Mouse (Mus musculus) cerebellum, adult 9-11 months (tissue): ENCODE measurements around the gene Thoc3.
"Not testable (repeated sequence)": the region's sequence is repeated elsewhere in the genome, so short reads cannot be mapped to it uniquely, and the experiment has no call there.

Experiments used
- DNase-seq: peaks from one replicate; pipeline ENCODE4 v3.0.0; 2022

Gene Thoc3

GRCm38 (mm10) chr13:54468098-54469011 is at the start of gene Thoc3:
TSS of gene Thoc3 (minus strand) at chr13:54468849.
- peak; percentile 88 for DNase-seq

- DNase-seq = no peak
Observed at GRCm38 (mm10) chr13:54505920-54506319, 37.3 kb upstream of the Thoc3 start.

GRCm38 (mm10) chr13:54504611-54505260 is 36.1 kb upstream of the Thoc3 start:
- peak; percentile 19 for DNase-seq

GRCm38 (mm10) chr13:54503604-54504521 is 35.2 kb upstream of the Thoc3 start, which contains the start of gene Simc1:
TSS of gene Simc1 (plus strand) at chr13:54503779.
- peak; percentile 78 for DNase-seq

GRCm38 (mm10) chr13:54503278-54503603 is 34.6 kb upstream of the Thoc3 start:
- DNase-seq = no peak

GRCm38 (mm10) chr13:54501957-54502690 is 33.5 kb upstream of the Thoc3 start:
- no peak for DNase-seq

GRCm38 (mm10) chr13:54501352-54501751 is 32.7 kb upstream of the Thoc3 start:
- no peak for DNase-seq

- not testable (repeated sequence) for DNase-seq
Observed at GRCm38 (mm10) chr13:54499551-54499950, 30.9 kb upstream of the Thoc3 start.

- DNase-seq = no peak
Observed at GRCm38 (mm10) chr13:54491381-54491780, 22.7 kb upstream of the Thoc3 start.

- no peak for DNase-seq
Observed at GRCm38 (mm10) chr13:54490411-54490810, 21.8 kb upstream of the Thoc3 start.

- no peak for DNase-seq
Observed at GRCm38 (mm10) chr13:54481498-54481897, 12.8 kb upstream of the Thoc3 start.

GRCm38 (mm10) chr13:54479286-54479685 is 10.6 kb upstream of the Thoc3 start:
- DNase-seq = no peak

- DNase-seq = no peak
Observed at GRCm38 (mm10) chr13:54475702-54476101, 7.1 kb upstream of the Thoc3 start.

- DNase-seq = no peak
Observed at GRCm38 (mm10) chr13:54474996-54475395, 6.3 kb upstream of the Thoc3 start.

- DNase-seq = no peak
Observed at GRCm38 (mm10) chr13:54471967-54472366, 3.3 kb upstream of the Thoc3 start.

- no peak for DNase-seq
Observed at GRCm38 (mm10) chr13:54469012-54469354, 334 bp upstream of the Thoc3 start.

GRCm38 (mm10) chr13:54459282-54459681 is 9.4 kb downstream of the Thoc3 start:
- DNase-seq = no peak

- no peak for DNase-seq
Observed at GRCm38 (mm10) chr13:54457062-54457461, 11.6 kb downstream of the Thoc3 start.

- DNase-seq = no peak
Observed at GRCm38 (mm10) chr13:54447496-54448224, 21.0 kb downstream of the Thoc3 start.

- DNase-seq = peak; percentile 78
Observed at GRCm38 (mm10) chr13:54446686-54447495, 21.8 kb downstream of the Thoc3 start.

GRCm38 (mm10) chr13:54443693-54444092 is 25.0 kb downstream of the Thoc3 start:
- no peak for DNase-seq
